Mouse (Mus musculus) embryonic facial prominence, embryonic 11.5 days (tissue): Measurements from ENCODE around the gene Aox4. TPM values are rescaled to one million over a fixed set of nuclear protein-coding genes. Genes with fewer than 3 reads are reported as not detected.

Experiments
- ATAC-seq: fragments of 200-750 bp; cut with Nextera tagmentation; replicated peaks from 2 replicates; pipeline ENCODE4 v1.8.0; 2017; ENCODE audit warnings: low read depth; ENCODE audit not compliant: insufficient number of reproducible peaks, low FRiP score, low TSS enrichment
- DNase-seq: peaks from one replicate; pipeline ENCODE4 v3.0.0-alpha.2; 2015; ENCODE audit warnings: low spot score
- H3K27ac ChIP-seq: fragments of 300-500 bp; sonication (generic); replicated peaks from 2 replicates; pipeline ENCODE4 v1.5.1; 2014; ENCODE audit warnings: mild to moderate bottlenecking, low read depth, low read length, control low read depth
- H3K27me3 ChIP-seq: fragments of 300-500 bp; sonication (generic); 2 replicates; pipeline ENCODE4 v1.6.1; 2014; ENCODE audit warnings: mild to moderate bottlenecking, low read length, moderate library complexity, mixed read lengths; ENCODE audit not compliant: control insufficient read depth, insufficient read depth
- H3K36me3 ChIP-seq: fragments of 300-500 bp; sonication (generic); replicated peaks from 2 replicates; pipeline ENCODE4 v1.6.1; 2014; ENCODE audit warnings: low read depth, mild to moderate bottlenecking, low read length, moderate library complexity, mixed read lengths; ENCODE audit not compliant: control insufficient read depth, insufficient read depth
- H3K4me1 ChIP-seq: fragments of 300-500 bp; sonication (generic); 2 replicates; pipeline ENCODE4 v1.6.1; 2014; ENCODE audit warnings: low read length, mixed read lengths; ENCODE audit not compliant: control insufficient read depth, insufficient read depth
- H3K4me2 ChIP-seq: fragments of 300-500 bp; sonication (generic); 2 replicates; pipeline ENCODE4 v1.6.1; 2014; ENCODE audit warnings: low read depth, mild to moderate bottlenecking, control low read depth, low read length, moderate library complexity
- H3K4me3 ChIP-seq: fragments of 300-500 bp; sonication (generic); 2 replicates; pipeline ENCODE4 v1.5.1; 2014; ENCODE audit warnings: low read depth, low read length, control low read depth
- H3K9ac ChIP-seq: fragments of 300-500 bp; sonication (generic); replicated peaks from 2 replicates; pipeline ENCODE4 v1.6.1; 2014; ENCODE audit warnings: mild to moderate bottlenecking, control low read depth, low read length
- H3K9me3 ChIP-seq: fragments of 300-500 bp; sonication (generic); replicated peaks from 2 replicates; pipeline ENCODE4 v1.6.1; 2016; ENCODE audit warnings: mild to moderate bottlenecking, low read length, inconsistent platforms, mixed read lengths; ENCODE audit not compliant: control insufficient read depth
- WGBS: fragments of 180-500 bp; shearing (Covaris S2); extraction: QIAGEN DNeasy Blood & Tissue Kit; methylation state at CpG from one replicate; pipeline ENCODE4 v1.1.7; 2014; 5-methylcytosine and 5-hydroxymethylcytosine counted together
- polyA plus RNA-seq: library from polyadenylated mRNA; unstranded; fragments of >200 nt; fragmentation: Nextera tagmentation; extraction: Ambion mirVana; gene quantifications from 2 replicates; pipeline ENCODE4 v1.2.1, GENCODE M21; 2014

The Aox4 gene
- polyA plus RNA-seq, 1 experiment from 2014 or later: not detected

- Histone ChIP-seq H3K9ac (no peak overlapping the region), H3K4me1 (no peaks in the 10 kb centered on the region; the same call in 1 of the 2 replicates), H3K9me3 (no peaks in the 10 kb centered on the region), H3K4me2 (no peak overlapping the region), H3K4me3 (no peak overlapping the region), H3K27me3 (no peaks in the 10 kb centered on the region), H3K27ac (no peak overlapping the region), H3K36me3 (no peaks in the 10 kb centered on the region)
- WGBS: 79% methylated on average over 5 of the region's 5 CpGs
- ATAC-seq (no peak), DNase-seq (no peak)
Observed at GRCm38 (mm10) chr1:58294730-58295129, 84.5 kb downstream of the Aox4 start.

GRCm38 (mm10) chr1:58296278-58296677, 86.1 kb downstream of the Aox4 start:
- Histone ChIP-seq H3K27ac (no peak overlapping the region), H3K27me3 (no peaks in the 10 kb centered on the region), H3K36me3 (no peaks in the 10 kb centered on the region), H3K4me1 (no peaks in the 10 kb centered on the region; the same call in 1 of the 2 replicates), H3K9me3 (no peaks in the 10 kb centered on the region), H3K9ac (no peak overlapping the region), H3K4me2 (no peak overlapping the region), H3K4me3 (no peak overlapping the region)
- WGBS: 3% methylated on average over 7 of the region's 7 CpGs
- DNase-seq (peak; percentile 90), ATAC-seq (0 out of 2 replicates have a peak, but pooled peaks have one; percentile 52)

GRCm38 (mm10) chr1:58296821-58297220, 86.6 kb downstream of the Aox4 start:
- Histone ChIP-seq H3K4me2 (no peak overlapping the region), H3K27ac (no peak overlapping the region), H3K27me3 (no peaks in the 10 kb centered on the region), H3K9ac (no peak overlapping the region), H3K4me3 (no peak overlapping the region), H3K4me1 (no peaks in the 10 kb centered on the region), H3K9me3 (no peaks in the 10 kb centered on the region), H3K36me3 (no peaks in the 10 kb centered on the region)
- 68% methylated on average over 4 of the region's 4 CpGs for WGBS
- ATAC-seq (no peak), DNase-seq (no peak)

DNA sequence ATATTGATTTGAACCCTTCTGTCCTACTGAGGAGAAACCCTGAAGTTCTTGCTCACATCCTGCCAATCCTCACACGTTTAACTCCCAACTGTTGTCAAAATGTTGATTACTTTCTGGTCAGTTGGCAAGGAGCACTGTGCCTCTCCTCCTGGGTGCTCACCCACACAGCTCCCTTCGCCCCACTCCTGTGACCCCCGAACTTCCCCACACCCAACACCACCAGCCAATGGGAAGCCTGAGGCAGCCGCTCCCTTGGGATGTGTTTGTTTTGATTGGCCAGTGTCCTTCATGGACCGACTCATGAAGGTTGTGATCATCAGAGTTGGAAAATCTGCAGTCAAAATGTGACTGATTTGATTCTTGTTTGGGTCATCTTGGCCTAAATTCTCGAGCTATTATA, 88.2 kb downstream of the Aox4 start:
- no peak overlapping the region for H3K4me3 ChIP-seq
- no peak overlapping the region for H3K9ac ChIP-seq
- WGBS: 77% methylated on average over 6 of the region's 6 CpGs
- no peak for ATAC-seq
- no peak overlapping the region for H3K4me2 ChIP-seq
- H3K36me3 ChIP-seq: no peaks in the 10 kb centered on the region
- H3K4me1 ChIP-seq: no peaks in the 10 kb centered on the region
- no peak overlapping the region for H3K27ac ChIP-seq
- no peak for DNase-seq
- H3K9me3 ChIP-seq: no peaks in the 10 kb centered on the region
- H3K27me3 ChIP-seq: no peaks in the 10 kb centered on the region

DNA sequence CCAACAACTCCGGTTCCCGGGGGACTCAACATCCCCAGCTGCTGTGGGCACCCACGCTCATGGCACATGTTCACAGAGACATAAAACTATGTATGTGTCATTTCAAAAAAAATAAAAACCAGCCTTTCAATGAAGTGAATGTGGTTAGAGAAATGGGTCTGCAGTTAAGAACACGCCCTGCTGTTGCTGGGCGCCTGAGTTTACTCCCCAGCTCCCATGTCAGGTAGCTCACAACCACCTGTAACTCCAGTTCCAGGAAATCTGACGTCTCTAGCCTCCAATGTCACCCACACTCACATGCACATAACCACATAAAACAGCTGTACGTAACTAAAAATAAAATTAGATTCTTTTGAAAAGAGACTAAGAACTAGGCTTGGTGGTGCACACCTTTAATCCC, 90.9 kb downstream of the Aox4 start:
- H3K4me2 ChIP-seq: no peak overlapping the region
- no peak overlapping the region for H3K27ac ChIP-seq
- no peak for DNase-seq
- H3K9me3 ChIP-seq: no peaks in the 10 kb centered on the region
- no peak overlapping the region for H3K9ac ChIP-seq
- H3K36me3 ChIP-seq: no peaks in the 10 kb centered on the region
- no peak for ATAC-seq
- no peaks in the 10 kb centered on the region for H3K27me3 ChIP-seq
- 90% methylated on average over 7 of the region's 7 CpGs for WGBS
- H3K4me3 ChIP-seq: no peak overlapping the region
- H3K4me1 ChIP-seq: no peaks in the 10 kb centered on the region

DNA sequence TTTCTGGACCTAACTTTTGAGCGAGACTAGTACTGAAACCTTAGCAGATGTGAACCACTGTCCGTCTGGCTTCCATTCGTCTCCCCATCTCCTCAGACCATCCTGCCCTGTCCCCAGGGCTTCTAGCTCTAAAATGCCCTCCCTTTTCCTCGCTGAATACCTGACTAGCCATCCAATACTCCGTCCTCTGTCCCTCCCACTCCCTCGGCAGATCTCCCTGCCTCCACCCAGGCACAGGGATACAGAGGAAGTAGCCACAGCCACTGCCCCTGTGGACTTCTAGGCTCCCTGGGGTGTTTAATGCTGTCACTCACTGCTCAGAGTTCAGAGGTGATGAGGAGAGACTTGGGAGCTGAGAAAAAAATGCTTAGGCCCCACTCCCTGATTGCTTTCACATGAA, 91.8 kb downstream of the Aox4 start:
- H3K27ac ChIP-seq: no peak overlapping the region
- WGBS: 53% methylated on average over 6 of the region's 6 CpGs
- H3K9ac ChIP-seq: no peak overlapping the region
- H3K4me3 ChIP-seq: no peak overlapping the region
- ATAC-seq: no peak
- H3K4me2 ChIP-seq: no peak overlapping the region
- no peaks in the 10 kb centered on the region for H3K27me3 ChIP-seq
- no peaks in the 10 kb centered on the region for H3K9me3 ChIP-seq
- H3K4me1 ChIP-seq: no peaks in the 10 kb centered on the region
- H3K36me3 ChIP-seq: no peaks in the 10 kb centered on the region
- DNase-seq: no peak

- Histone ChIP-seq H3K27me3 (no peaks in the 10 kb centered on the region), H3K4me3 (no peak overlapping the region), H3K27ac (no peak overlapping the region), H3K4me1 (no peaks in the 10 kb centered on the region), H3K9me3 (no peaks in the 10 kb centered on the region), H3K9ac (no peak overlapping the region), H3K4me2 (no peak overlapping the region), H3K36me3 (no peaks in the 10 kb centered on the region)
- ATAC-seq (no peak), DNase-seq (no peak)
- 86% methylated on average over 6 of the region's 6 CpGs for WGBS
Observed at GRCm38 (mm10) chr1:58303009-58303408, 92.8 kb downstream of the Aox4 start.

- Histone ChIP-seq H3K9me3 (no peaks in the 10 kb centered on the region), H3K4me2 (no peak overlapping the region), H3K4me1 (no peaks in the 10 kb centered on the region), H3K9ac (no peak overlapping the region), H3K27me3 (no peaks in the 10 kb centered on the region), H3K4me3 (no peak overlapping the region), H3K36me3 (no peaks in the 10 kb centered on the region), H3K27ac (no peak overlapping the region)
- 93% methylated on average over 4 of the region's 4 CpGs for WGBS
- ATAC-seq: no peak
- DNase-seq: no peak
Observed at GRCm38 (mm10) chr1:58303726-58304125, 93.5 kb downstream of the Aox4 start.
